Mouse (Mus musculus) MEL (cell line): ENCODE measurements around the gene Maml1. TPM values are rescaled to one million over a fixed set of nuclear protein-coding genes. Genes with fewer than 3 reads are reported as not detected.

Source experiments
- DNase-seq: peaks from one replicate; pipeline ENCODE4 v3.0.0; 2011; ENCODE audit warnings: low read depth, low spot score
- H3K27ac ChIP-seq: 2 replicates; pipeline ENCODE4 v1.5.1; 2012; ENCODE audit warnings: low read depth, mild to moderate bottlenecking, control low read depth, low read length, moderate library complexity; ENCODE audit not compliant: control insufficient read depth
- H3K27me3 ChIP-seq, 2 experiments: fragments of 150-350 bp in 1 of 2; sonication (generic) in 1 of 2; 2 replicates each; pipeline ENCODE4 v1.6.1; 2012; ENCODE audit warnings: low read length in 2 of 2, mild to moderate bottlenecking in 2 of 2, improper control_type of control experiment in 1 of 2, moderate library complexity in 1 of 2; ENCODE audit not compliant: insufficient read depth in 2 of 2, control insufficient read depth in 1 of 2
- H3K36me3 ChIP-seq, 2 experiments: 2 replicates each; pipeline ENCODE4 v1.6.1; 2012 to 2014; ENCODE audit warnings: low read length in 2 of 2, improper control_type of control experiment in 1 of 2, inconsistent platforms in 1 of 2, mild to moderate bottlenecking in 1 of 2; ENCODE audit not compliant: insufficient read depth in 2 of 2, control insufficient read depth in 1 of 2
- H3K4me1 ChIP-seq, 2 experiments: fragments of 150-350 bp in 1 of 2; sonication (generic) in 1 of 2; 2 replicates each; pipeline ENCODE4 v1.6.1; 2012; ENCODE audit warnings: low read length in 2 of 2, improper control_type of control experiment in 1 of 2, mild to moderate bottlenecking in 1 of 2; ENCODE audit not compliant: insufficient read depth in 2 of 2, control insufficient read depth in 1 of 2
- H3K4me3 ChIP-seq, 2 experiments: fragments of 150-350 bp in 1 of 2; sonication (generic) in 1 of 2; 2 replicates each; pipeline ENCODE4 v1.5.1; 2012; ENCODE audit warnings: low read depth in 2 of 2, low read length in 2 of 2, mild to moderate bottlenecking in 2 of 2, moderate library complexity in 2 of 2, control low read depth in 1 of 2, improper control_type of control experiment in 1 of 2; ENCODE audit not compliant: control insufficient read depth in 1 of 2, insufficient read depth in 1 of 2
- H3K79me2 ChIP-seq: 2 replicates; pipeline ENCODE4 v1.6.1; 2012; ENCODE audit warnings: mild to moderate bottlenecking, low read length, moderate library complexity; ENCODE audit not compliant: control insufficient read depth, poor library complexity, insufficient read depth
- H3K9ac ChIP-seq: 2 replicates; pipeline ENCODE4 v1.6.1; 2012; ENCODE audit warnings: low read depth, mild to moderate bottlenecking, control low read depth, low read length, moderate library complexity; ENCODE audit not compliant: control insufficient read depth, poor library complexity, severe bottlenecking
- H3K9me3 ChIP-seq: fragments of 150-350 bp; sonication (generic); replicated peaks from 2 replicates; pipeline ENCODE4 v1.6.1; 2012; ENCODE audit warnings: mild to moderate bottlenecking, low read length, improper control_type of control experiment, moderate library complexity; ENCODE audit not compliant: insufficient read depth
- CHD1 ChIP-seq: IDR thresholded peaks from 2 replicates; pipeline ENCODE4 v1.6.1; 2012; ENCODE audit warnings: low read depth, mild to moderate bottlenecking, inconsistent platforms, low read length, improper control_type of control experiment
- CTCF ChIP-seq, 3 experiments: IDR thresholded peaks in 2 of 3; conservative IDR thresholded peaks in 1 of 3; 2 replicates each; pipeline ENCODE4 v1.5.1; 2011 to 2012; ENCODE audit warnings: low read length in 3 of 3, low read depth in 2 of 3, mild to moderate bottlenecking in 2 of 3, improper control_type of control experiment in 1 of 3, inconsistent platforms in 1 of 3, mixed read lengths in 1 of 3, moderate library complexity in 1 of 3; ENCODE audit not compliant: control insufficient read depth in 1 of 3, insufficient read depth in 1 of 3, poor library complexity in 1 of 3, severe bottlenecking in 1 of 3
- E2F4 ChIP-seq: IDR thresholded peaks from 2 replicates; pipeline ENCODE4 v1.6.1; 2011; ENCODE audit warnings: low read depth, low read length, improper control_type of control experiment, borderline replicate concordance
- ELF1 ChIP-seq: IDR thresholded peaks from 2 replicates; pipeline ENCODE4 v1.6.1; 2014; ENCODE audit warnings: low read depth, mild to moderate bottlenecking, inconsistent platforms, low read length, improper control_type of control experiment, moderate library complexity
- EP300 ChIP-seq, 2 experiments: IDR thresholded peaks; 2 replicates each; pipeline ENCODE4 v1.6.1; 2011; ENCODE audit warnings: improper control_type of control experiment in 2 of 2, low read length in 2 of 2, low read depth in 1 of 2, mild to moderate bottlenecking in 1 of 2
- ETS1 ChIP-seq: IDR thresholded peaks from 2 replicates; pipeline ENCODE4 v1.6.1; 2012; ENCODE audit warnings: low read depth, mild to moderate bottlenecking, inconsistent platforms, low read length, improper control_type of control experiment, moderate library complexity
- GABPA ChIP-seq: IDR thresholded peaks from 2 replicates; pipeline ENCODE4 v1.6.1; 2012; ENCODE audit warnings: low read depth, mild to moderate bottlenecking, inconsistent platforms, low read length, improper control_type of control experiment, moderate library complexity
- GATA1 ChIP-seq: IDR thresholded peaks from 2 replicates; pipeline ENCODE4 v1.6.1; 2011; ENCODE audit warnings: low read depth, low read length, improper control_type of control experiment
- HCFC1 ChIP-seq: IDR thresholded peaks from 2 replicates; pipeline ENCODE4 v1.6.1; 2012; ENCODE audit warnings: low read depth, mild to moderate bottlenecking, inconsistent platforms, low read length, improper control_type of control experiment, moderate library complexity
- JUND ChIP-seq: IDR thresholded peaks from 2 replicates; pipeline ENCODE4 v1.6.1; 2011; ENCODE audit warnings: low read depth, mild to moderate bottlenecking, improper control_type of control experiment, low read length
- KAT2A ChIP-seq: conservative IDR thresholded peaks from 2 replicates; pipeline ENCODE4 v1.6.1; 2012; ENCODE audit warnings: low read depth, low read length, improper control_type of control experiment, inconsistent platforms
- MAFK ChIP-seq: IDR thresholded peaks from 2 replicates; pipeline ENCODE4 v1.6.1; 2011; ENCODE audit warnings: low read depth, mild to moderate bottlenecking, low read length, improper control_type of control experiment, borderline replicate concordance
- MAZ ChIP-seq: IDR thresholded peaks from 2 replicates; pipeline ENCODE4 v1.6.1; 2012; ENCODE audit warnings: low read depth, mild to moderate bottlenecking, inconsistent platforms, low read length, improper control_type of control experiment
- MXI1 ChIP-seq: IDR thresholded peaks from 2 replicates; pipeline ENCODE4 v1.6.1; 2011; ENCODE audit warnings: mild to moderate bottlenecking, low read depth, low read length, improper control_type of control experiment
- MYB ChIP-seq: IDR thresholded peaks from 2 replicates; pipeline ENCODE4 v1.6.1; 2011; ENCODE audit warnings: mild to moderate bottlenecking, low read depth, low read length, improper control_type of control experiment
- NELFE ChIP-seq: IDR thresholded peaks from 2 replicates; pipeline ENCODE4 v1.6.1; 2011; ENCODE audit warnings: low read depth, low read length, improper control_type of control experiment
- NRF1 ChIP-seq: IDR thresholded peaks from 2 replicates; pipeline ENCODE4 v1.6.1; 2014; ENCODE audit warnings: low read depth, mild to moderate bottlenecking, inconsistent platforms, low read length, improper control_type of control experiment, moderate library complexity; ENCODE audit not compliant: poor library complexity, insufficient read depth, severe bottlenecking
- POLR2A ChIP-seq, 2 experiments: IDR thresholded peaks; 2 replicates each; pipeline ENCODE4 v1.6.1; 2011 to 2012; ENCODE audit warnings: low read length in 2 of 2, mild to moderate bottlenecking in 2 of 2, control low read depth in 1 of 2, improper control_type of control experiment in 1 of 2, low read depth in 1 of 2, moderate library complexity in 1 of 2; ENCODE audit not compliant: control insufficient read depth in 1 of 2, insufficient read depth in 1 of 2, poor library complexity in 1 of 2
- POLR2AphosphoS2 ChIP-seq: IDR thresholded peaks from 2 replicates; pipeline ENCODE4 v1.6.1; 2011; ENCODE audit warnings: low read length, improper control_type of control experiment
- POLR2AphosphoS5 ChIP-seq: IDR thresholded peaks from 2 replicates; pipeline ENCODE4 v1.6.1; 2012; ENCODE audit warnings: low read depth, borderline replicate concordance, mild to moderate bottlenecking, inconsistent platforms, low read length, moderate library complexity, mixed read lengths
- TAL1 ChIP-seq: IDR thresholded peaks from 2 replicates; pipeline ENCODE4 v1.6.1; 2012; ENCODE audit warnings: mild to moderate bottlenecking, inconsistent platforms, low read length, moderate library complexity, mixed read lengths
- TBP ChIP-seq: IDR thresholded peaks from 2 replicates; pipeline ENCODE4 v1.8.0; 2011; ENCODE audit warnings: low read depth, low read length, improper control_type of control experiment
- UBTF ChIP-seq: IDR thresholded peaks from 2 replicates; pipeline ENCODE4 v1.6.1; 2012; ENCODE audit warnings: low read depth, mild to moderate bottlenecking, inconsistent platforms, low read length, improper control_type of control experiment, moderate library complexity, borderline replicate concordance; ENCODE audit not compliant: insufficient read depth
- USF1 ChIP-seq: IDR thresholded peaks from 2 replicates; pipeline ENCODE4 v1.6.1; 2014; ENCODE audit warnings: low read depth, mild to moderate bottlenecking, inconsistent platforms, low read length, improper control_type of control experiment, moderate library complexity
- USF2 ChIP-seq, 2 experiments: IDR thresholded peaks; 2 replicates each; pipeline ENCODE4 v1.6.1; 2011 to 2012; ENCODE audit warnings: improper control_type of control experiment in 2 of 2, low read length in 2 of 2, borderline replicate concordance in 1 of 2, inconsistent platforms in 1 of 2, low read depth in 1 of 2, mild to moderate bottlenecking in 1 of 2; ENCODE audit not compliant: insufficient read depth in 1 of 2
- ZC3H11A ChIP-seq: IDR thresholded peaks from 2 replicates; pipeline ENCODE4 v1.6.1; 2012; ENCODE audit warnings: low read depth, mild to moderate bottlenecking, inconsistent platforms, low read length, improper control_type of control experiment
- ZKSCAN1 ChIP-seq: IDR thresholded peaks from 2 replicates; pipeline ENCODE4 v1.6.1; 2012; ENCODE audit warnings: low read depth, mild to moderate bottlenecking, inconsistent platforms, low read length, improper control_type of control experiment, moderate library complexity
- ZMIZ1 ChIP-seq: IDR thresholded peaks from 2 replicates; pipeline ENCODE4 v1.6.1; 2012; ENCODE audit warnings: low read depth, mild to moderate bottlenecking, inconsistent platforms, low read length, improper control_type of control experiment, moderate library complexity
- ZNF384 ChIP-seq: IDR thresholded peaks from 2 replicates; pipeline ENCODE4 v1.6.1; 2012; ENCODE audit warnings: low read depth, mild to moderate bottlenecking, inconsistent platforms, low read length, improper control_type of control experiment
- polyA plus RNA-seq, 2 experiments: library from polyadenylated mRNA; stranded (reverse) in 1 of 2; unstranded in 1 of 2; fragments of >175 nt in 1 of 2; fragments of >200 nt in 1 of 2; gene quantifications; 2 replicates each; pipeline versions ENCODE4 v1.2.1 to v1.2.4; 2012; ENCODE audit warnings: low replicate concordance in 2 of 2, low read depth in 1 of 2; ENCODE audit not compliant: insufficient read length in 2 of 2, insufficient read depth in 1 of 2, missing spikeins in 1 of 2
- total RNA-seq: library from RNA; depleted of rRNA; stranded (reverse); fragments of 300-350 nt; gene quantifications from 2 replicates; pipeline ENCODE4 v1.2.3, GENCODE M21; 2012

The Maml1 gene
- total and polyA plus RNA-seq, 3 experiments = 3.8 to 12.6 TPM; not detected in 1

- Histone ChIP-seq H3K4me3 (no peak overlapping the region), H3K27ac (no peak overlapping the region), H3K27me3 (no peaks in the 10 kb centered on the region), H3K9me3 (no peaks in the 10 kb centered on the region), H3K4me1 (peaks cover 19 to 23% of the 10 kb centered on the region in 2 experiments), H3K9ac (no peak overlapping the region), H3K36me3 (peaks cover 0 to 35% of the 10 kb centered on the region in 2 experiments; a peak in 2 of 4 replicates), H3K79me2 (no peaks in the 10 kb centered on the region)
- DNase-seq = no peak
- TF ChIP-seq HCFC1 = no peak
- no peak for TF ChIP-seq E2F4
- no peak for TF ChIP-seq POLR2A (IDR thresholded peaks at IDR 0.05; ENCODE audit: control insufficient read depth in 1 of 2, insufficient read depth in 1 of 2, low read depth in 1 of 2, low read length in 2 of 2, poor library complexity in 1 of 2)
- TF ChIP-seq NRF1 = no peak
- no peak for TF ChIP-seq UBTF
- TF ChIP-seq ZKSCAN1 = no peak
- no peak for TF ChIP-seq CHD1
- TF ChIP-seq KAT2A = no peak
- no peak for TF ChIP-seq ETS1
- no peak for TF ChIP-seq ZMIZ1
- no peak for TF ChIP-seq CTCF (IDR thresholded peaks at IDR 0.05 in 2 of 3, conservative IDR thresholded peaks at IDR 0.05 in 1 of 3; ENCODE audit: control insufficient read depth in 1 of 3, insufficient read depth in 1 of 3, low read depth in 2 of 3, low read length in 3 of 3, poor library complexity in 1 of 3, severe bottlenecking in 1 of 3)
- no peak for TF ChIP-seq ZNF384
- TF ChIP-seq EP300 (IDR thresholded peaks at IDR 0.05; ENCODE audit: low read depth in 1 of 2, low read length in 2 of 2) = no peak
- TF ChIP-seq ELF1 = no peak
- TF ChIP-seq JUND = no peak
- no peak for TF ChIP-seq GATA1
- no peak for TF ChIP-seq MXI1
- TF ChIP-seq USF2 (IDR thresholded peaks at IDR 0.05; ENCODE audit: borderline replicate concordance in 1 of 2, insufficient read depth in 1 of 2, low read depth in 1 of 2, low read length in 2 of 2) = no peak
These were observed 41.1 kb upstream of the Maml1 start for GRCm38 (mm10) chr11:50333181-50333580.

- H3K79me2 ChIP-seq = peaks cover 17% of the 10 kb centered on the region
- peaks cover 0 to 27% of the 10 kb centered on the region in 2 experiments; a peak in 3 of 4 replicates for H3K36me3 ChIP-seq
- H3K4me3 ChIP-seq = no peak overlapping the region
- no peak overlapping the region for H3K9ac ChIP-seq
- DNase-seq = no peak
- no peaks in the 10 kb centered on the region for H3K27me3 ChIP-seq
- peaks cover 10 to 18% of the 10 kb centered on the region in 2 experiments for H3K4me1 ChIP-seq
- no peak overlapping the region for H3K27ac ChIP-seq
- no peaks in the 10 kb centered on the region for H3K9me3 ChIP-seq
- TF ChIP-seq MAFK (no peak), TAL1 (no peak), TBP (no peak), MAZ (no peak), POLR2A (IDR thresholded peaks at IDR 0.05; ENCODE audit: control insufficient read depth in 1 of 2, insufficient read depth in 1 of 2, low read depth in 1 of 2, low read length in 2 of 2, poor library complexity in 1 of 2) (no peak), NELFE (0 out of 2 replicates have a peak, but pooled peaks have one; percentile 13), EP300 (IDR thresholded peaks at IDR 0.05; ENCODE audit: low read depth in 1 of 2, low read length in 2 of 2) (peak; percentile 40 to 68), ZNF384 (no peak), GATA1 (0 out of 2 replicates have a peak, but pooled peaks have one; percentile 19), USF1 (no peak), MYB (peak; percentile 70), E2F4 (no peak), CTCF (IDR thresholded peaks at IDR 0.05 in 2 of 3, conservative IDR thresholded peaks at IDR 0.05 in 1 of 3; ENCODE audit: control insufficient read depth in 1 of 3, insufficient read depth in 1 of 3, low read depth in 2 of 3, low read length in 3 of 3, poor library complexity in 1 of 3, severe bottlenecking in 1 of 3) (no peak), GABPA (no peak), USF2 (IDR thresholded peaks at IDR 0.05; ENCODE audit: borderline replicate concordance in 1 of 2, insufficient read depth in 1 of 2, low read depth in 1 of 2, low read length in 2 of 2) (no peak), POLR2AphosphoS2 (no peak), POLR2AphosphoS5 (no peak), ZC3H11A (no peak), HCFC1 (no peak), KAT2A (no peak), CHD1 (no peak), ELF1 (no peak), JUND (no peak), ZKSCAN1 (no peak)
These were observed 37.3 kb upstream of the Maml1 start for GRCm38 (mm10) chr11:50329378-50329777.
